Mouse (Mus musculus): ENCODE data around the gene Gabarap.

DNA sequence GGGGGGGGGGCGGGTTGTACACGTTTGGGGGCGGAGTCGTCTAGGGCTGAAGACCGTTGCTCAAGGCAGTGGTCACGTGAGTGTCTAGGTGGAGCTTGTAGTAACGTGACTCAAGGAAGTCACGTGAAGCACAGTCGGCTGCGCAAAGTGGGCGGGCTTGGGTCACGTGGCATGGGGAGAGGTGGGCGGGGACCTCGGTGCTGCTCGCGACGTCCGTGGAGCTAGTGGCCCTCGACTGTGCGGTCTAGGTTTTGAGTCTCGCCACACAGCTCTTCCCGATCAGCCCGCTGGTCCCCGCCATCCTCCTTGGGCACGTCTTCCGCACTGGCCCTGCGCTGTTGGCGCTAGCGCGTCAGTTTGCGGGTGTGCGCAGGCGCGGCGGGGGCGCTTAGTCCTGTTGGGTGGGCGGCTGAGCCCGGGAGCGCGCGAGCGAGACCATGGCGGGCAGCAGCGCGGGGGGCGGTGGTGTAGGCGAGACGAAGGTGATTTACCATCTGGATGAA is 9.5 kb downstream of the Gabarap start, which contains the start of gene Dvl2:
- TF ChIP-seq CTCF (IDR thresholded peaks at IDR 0.05; ENCODE audit: extremely low read depth, insufficient read depth, low read length) (no peak), POLR2A (IDR thresholded peaks at IDR 0.05; ENCODE audit: extremely low read depth, insufficient read depth, low read length) (peak; percentile 93; the same call in 1 of the 2 replicates)
